Mouse (Mus musculus) midbrain, postnatal 0 days (tissue): Measurements from ENCODE around the gene B4galt4. TPM values are rescaled to one million over a fixed set of nuclear protein-coding genes. Genes with fewer than 3 reads are reported as not detected.
A peak's percentile ranks its signal among the peaks of the same experiment; 100 is the strongest.

Experiments used
- ATAC-seq: fragments of 200-750 bp; cut with Nextera tagmentation; 2 replicates; pipeline ENCODE4 v1.8.0; 2017; ENCODE audit warnings: moderate number of reproducible peaks, mild to moderate bottlenecking, moderate TSS enrichment, moderate library complexity; ENCODE audit not compliant: low FRiP score
- DNase-seq: peaks from one replicate; pipeline ENCODE4 v3.0.0-alpha.2; 2015; ENCODE audit warnings: low spot score
- H3K27ac ChIP-seq: fragments of 300-500 bp; sonication (generic); 2 replicates; pipeline ENCODE4 v1.5.1; 2014; ENCODE audit warnings: low read depth, mild to moderate bottlenecking, low read length, mixed read lengths
- H3K27me3 ChIP-seq: fragments of 300-500 bp; sonication (generic); 2 replicates; pipeline ENCODE4 v1.6.1; 2014; ENCODE audit warnings: low read length, control low read depth, mixed read lengths; ENCODE audit not compliant: insufficient read depth
- H3K36me3 ChIP-seq: fragments of 300-500 bp; sonication (generic); 2 replicates; pipeline ENCODE4 v1.6.1; 2014; ENCODE audit warnings: low read length, control low read depth, mixed read lengths; ENCODE audit not compliant: insufficient read depth
- H3K4me1 ChIP-seq: fragments of 300-500 bp; sonication (generic); 2 replicates; pipeline ENCODE4 v1.6.1; 2014; ENCODE audit warnings: mild to moderate bottlenecking, control low read depth, antibody characterized with exemption, low read length, mixed read lengths; ENCODE audit not compliant: insufficient read depth
- H3K4me2 ChIP-seq: fragments of 300-500 bp; sonication (generic); 2 replicates; pipeline ENCODE4 v1.6.1; 2014; ENCODE audit warnings: low read depth, mild to moderate bottlenecking, low read length, mixed read lengths; ENCODE audit not compliant: poor library complexity, severe bottlenecking
- H3K4me3 ChIP-seq: fragments of 300-500 bp; sonication (generic); 2 replicates; pipeline ENCODE4 v1.5.1; 2014; ENCODE audit warnings: low read depth, mild to moderate bottlenecking, low read length, moderate library complexity
- H3K9ac ChIP-seq: fragments of 300-500 bp; sonication (generic); replicated peaks from 2 replicates; pipeline ENCODE4 v1.6.1; 2014; ENCODE audit warnings: mild to moderate bottlenecking, low read length, moderate library complexity, mixed read lengths; ENCODE audit not compliant: poor library complexity, severe bottlenecking
- H3K9me3 ChIP-seq: fragments of 300-500 bp; sonication (generic); 2 replicates; pipeline ENCODE4 v1.6.1; 2016; ENCODE audit warnings: low read length, control low read depth
- CTCF ChIP-seq: IDR thresholded peaks from 2 replicates; pipeline ENCODE4 v1.5.1; 2016; ENCODE audit warnings: antibody characterized with exemption, mild to moderate bottlenecking
- WGBS: fragments of 180-500 bp; shearing (Covaris S2); extraction: QIAGEN DNeasy Blood & Tissue Kit; methylation state at CpG from one replicate; pipeline ENCODE4 v1.1.7; 2014; 5-methylcytosine and 5-hydroxymethylcytosine counted together
- polyA plus RNA-seq: library from polyadenylated mRNA; unstranded; fragments of >200 nt; fragmentation: Nextera tagmentation; extraction: Ambion mirVana; gene quantifications from 2 replicates; pipeline ENCODE4 v1.2.1, GENCODE M21; 2015
- total RNA-seq: library from RNA; depleted of rRNA; stranded (reverse); fragments of >200 nt; gene quantifications from 2 replicates; pipeline ENCODE4 v1.2.3, GENCODE M21; 2014

The B4galt4 gene
- total and polyA plus RNA-seq, 2 experiments from 2014 or later = 26.5 to 30.6 TPM

DNA sequence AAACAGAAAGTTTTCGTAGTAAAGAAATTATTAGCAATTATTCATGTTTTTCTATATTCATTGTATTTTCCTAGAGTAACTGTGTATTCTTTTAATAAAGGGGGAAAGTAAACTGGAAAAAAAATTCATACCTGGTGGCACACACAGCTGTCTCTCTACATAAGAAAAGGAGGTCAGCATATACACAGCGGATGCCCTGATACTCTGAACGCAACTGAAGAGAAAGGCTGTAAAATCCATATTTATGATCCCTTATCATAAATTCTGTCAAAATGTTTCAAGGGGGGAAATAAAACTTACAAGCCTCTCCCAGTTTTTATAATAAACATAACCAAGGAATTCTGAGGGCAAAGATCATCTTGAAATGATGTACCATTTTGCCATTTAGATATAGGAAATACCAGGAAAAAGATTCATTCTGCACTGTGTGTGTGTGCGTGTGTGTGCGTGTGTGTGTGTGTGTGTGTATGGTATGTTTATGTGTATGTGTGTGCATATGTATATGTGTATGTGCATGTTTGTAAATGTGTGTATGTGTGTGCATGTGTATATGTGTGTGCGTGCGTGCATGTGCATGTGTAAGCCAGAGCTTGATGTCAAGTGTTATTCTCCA is 39.0 kb downstream of the B4galt4 start:
- no peak overlapping the region for H3K4me3 ChIP-seq
- H3K4me1 ChIP-seq = no peaks in the 10 kb centered on the region
- H3K4me2 ChIP-seq = no peak overlapping the region
- no peak for ATAC-seq
- 94% methylated on average over 7 of the region's 7 CpGs for WGBS
- H3K27ac ChIP-seq = no peak overlapping the region
- DNase-seq = no peak
- H3K27me3 ChIP-seq = no peaks in the 10 kb centered on the region
- no peak overlapping the region for H3K9ac ChIP-seq
- no peaks in the 10 kb centered on the region for H3K36me3 ChIP-seq
- TF ChIP-seq CTCF = no peak
- no peaks in the 10 kb centered on the region for H3K9me3 ChIP-seq

DNA sequence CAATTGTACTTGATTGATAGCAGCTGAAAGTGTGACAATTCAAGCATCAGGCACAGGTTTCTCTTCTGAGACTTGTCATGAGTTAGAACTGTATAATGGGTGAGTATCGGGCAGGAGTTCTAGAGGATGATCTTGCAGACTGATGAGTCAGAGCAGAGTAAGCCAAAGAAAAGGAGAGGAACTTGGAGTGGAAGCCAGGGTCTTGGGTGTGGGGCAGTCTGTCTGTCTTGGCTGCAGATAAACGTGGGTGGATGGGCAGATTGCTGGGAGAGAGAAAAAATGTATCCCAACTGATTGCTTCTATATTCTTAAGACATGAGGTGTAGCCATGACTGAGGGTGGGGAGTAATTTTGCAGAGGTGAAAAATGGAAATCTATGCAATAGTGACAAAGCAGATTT is 39.9 kb downstream of the B4galt4 start:
- Histone ChIP-seq H3K27ac (no peak overlapping the region), H3K4me1 (no peaks in the 10 kb centered on the region), H3K27me3 (no peaks in the 10 kb centered on the region), H3K4me2 (no peak overlapping the region), H3K4me3 (no peak overlapping the region), H3K9me3 (no peaks in the 10 kb centered on the region), H3K36me3 (no peaks in the 10 kb centered on the region), H3K9ac (no peak overlapping the region)
- ATAC-seq = no peak
- TF ChIP-seq CTCF = no peak
- 72% methylated on average over 2 of the region's 2 CpGs for WGBS
- no peak for DNase-seq

DNA sequence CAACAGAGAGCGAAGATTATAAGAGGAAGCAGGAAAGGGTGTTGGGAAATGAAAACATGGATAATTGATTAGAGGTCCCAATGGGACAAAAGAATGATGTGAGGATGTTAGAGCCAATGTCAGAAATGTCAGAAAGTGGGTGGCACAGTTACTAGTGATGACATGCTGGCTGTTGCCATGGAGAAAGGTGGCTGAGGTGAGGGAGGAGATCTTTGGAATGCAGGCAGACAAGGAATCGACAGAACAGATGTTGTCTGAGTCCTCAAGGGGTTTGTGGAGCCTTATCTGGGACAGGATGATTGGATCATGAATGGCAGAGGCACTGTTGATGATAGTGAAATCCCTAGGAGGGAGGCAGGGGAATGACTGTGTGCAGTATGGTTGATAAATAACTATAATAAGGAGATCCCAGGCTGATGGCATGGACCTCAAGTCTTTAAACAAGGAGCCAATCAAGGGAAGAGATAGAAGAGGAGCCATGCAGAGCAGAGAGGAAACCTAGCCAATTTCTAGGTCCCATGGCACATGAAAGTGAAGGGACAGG is 40.5 kb downstream of the B4galt4 start:
- 0 out of 2 replicates have a peak, but pooled peaks have one; percentile 7 for ATAC-seq
- Histone ChIP-seq H3K9ac (no peak overlapping the region), H3K4me3 (no peak overlapping the region), H3K36me3 (no peaks in the 10 kb centered on the region), H3K4me2 (no peak overlapping the region), H3K9me3 (no peaks in the 10 kb centered on the region), H3K4me1 (no peaks in the 10 kb centered on the region), H3K27me3 (no peaks in the 10 kb centered on the region), H3K27ac (no peak overlapping the region)
- DNase-seq = peak; percentile 26
- TF ChIP-seq CTCF = no peak
- 53% methylated on average over 2 of the region's 2 CpGs for WGBS

DNA sequence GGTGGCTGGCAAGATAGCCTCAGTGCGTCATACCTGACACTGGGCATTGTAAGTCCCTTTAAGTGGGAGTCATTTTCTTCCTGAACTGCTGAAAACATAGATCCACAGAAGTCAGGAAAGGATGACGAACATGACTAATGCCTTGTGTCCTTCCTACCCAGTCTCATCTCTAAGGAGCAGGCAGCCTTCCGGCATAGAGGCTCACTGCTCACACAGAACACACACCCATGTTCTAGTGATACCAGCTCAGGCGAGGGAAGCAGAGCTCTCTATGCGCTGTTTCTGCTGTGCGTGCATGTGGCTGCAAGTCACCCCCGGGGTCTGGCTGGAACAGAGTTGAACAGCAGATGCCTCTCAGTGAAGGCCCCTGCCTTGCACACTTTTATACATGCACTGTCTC is 43.2 kb downstream of the B4galt4 start:
- 88% methylated on average over 7 of the region's 7 CpGs for WGBS

DNA sequence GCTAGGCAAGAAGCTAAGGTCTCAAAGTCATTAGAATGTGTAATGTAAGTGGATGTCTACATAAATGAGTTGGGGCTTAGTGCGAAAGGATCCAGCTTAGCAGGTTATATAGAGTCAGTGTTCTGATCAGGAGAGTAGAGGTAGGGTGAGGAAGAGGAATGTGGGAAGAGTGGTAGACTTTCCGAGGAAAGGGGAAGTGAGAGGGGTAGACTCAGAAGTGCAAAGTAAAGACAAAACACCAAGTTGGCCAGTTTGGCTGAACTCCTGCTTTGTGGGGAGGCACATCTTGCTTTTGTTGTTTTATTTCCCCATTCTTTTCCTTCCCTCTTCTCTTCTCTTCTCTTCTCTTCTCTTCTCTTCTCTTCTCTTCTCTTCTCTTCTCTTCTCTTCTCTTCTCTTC is 47.0 kb downstream of the B4galt4 start:
- Histone ChIP-seq H3K27ac (no peak overlapping the region), H3K9ac (no peak overlapping the region), H3K4me3 (no peak overlapping the region), H3K36me3 (no peaks in the 10 kb centered on the region), H3K9me3 (no peaks in the 10 kb centered on the region), H3K27me3 (no peaks in the 10 kb centered on the region), H3K4me2 (no peak overlapping the region), H3K4me1 (no peaks in the 10 kb centered on the region)
- ATAC-seq (no peak), DNase-seq (no peak)
- 98% methylated on average over 2 of the region's 2 CpGs for WGBS
- TF ChIP-seq CTCF = no peak

More for the DNA sequence above, 43.2 kb downstream of the B4galt4 start:
- Histone ChIP-seq H3K4me3 (no peak overlapping the region), H3K36me3 (no peaks in the 10 kb centered on the region), H3K9ac (no peak overlapping the region), H3K4me1 (no peaks in the 10 kb centered on the region), H3K27ac (no peak overlapping the region), H3K9me3 (no peaks in the 10 kb centered on the region), H3K27me3 (no peaks in the 10 kb centered on the region), H3K4me2 (no peak overlapping the region)
- no peak for DNase-seq
- ATAC-seq = no peak
- TF ChIP-seq CTCF = no peak

DNA sequence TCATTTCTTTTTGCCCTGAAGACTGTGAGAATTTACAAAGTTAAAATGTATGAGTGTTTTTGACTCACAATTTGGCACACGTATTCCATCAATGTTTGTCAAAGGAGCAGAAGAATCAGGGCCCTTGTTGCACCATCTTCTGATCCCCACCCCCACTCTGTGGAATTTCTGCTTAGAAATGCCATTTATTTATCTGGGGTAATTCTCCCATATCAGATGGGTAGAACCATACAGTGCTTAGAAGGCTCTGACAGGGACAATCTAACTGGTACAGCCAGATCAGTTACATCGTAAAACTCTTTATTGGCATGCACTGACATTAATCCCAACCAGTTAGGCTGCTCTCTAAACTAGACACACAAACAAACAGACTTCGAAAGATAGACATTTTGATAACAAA is 47.9 kb downstream of the B4galt4 start:
- Histone ChIP-seq H3K4me2 (no peak overlapping the region), H3K9me3 (no peaks in the 10 kb centered on the region), H3K4me1 (no peaks in the 10 kb centered on the region), H3K4me3 (no peak overlapping the region), H3K27me3 (no peaks in the 10 kb centered on the region), H3K9ac (no peak overlapping the region), H3K27ac (no peak overlapping the region), H3K36me3 (no peaks in the 10 kb centered on the region)
- DNase-seq (no peak), ATAC-seq (no peak)
- no peak for TF ChIP-seq CTCF
- 89% methylated on average over 3 of the region's 3 CpGs for WGBS
